21 mouse cellular contexts compared by ENCODE assay signal in the genomic region with DNA sequence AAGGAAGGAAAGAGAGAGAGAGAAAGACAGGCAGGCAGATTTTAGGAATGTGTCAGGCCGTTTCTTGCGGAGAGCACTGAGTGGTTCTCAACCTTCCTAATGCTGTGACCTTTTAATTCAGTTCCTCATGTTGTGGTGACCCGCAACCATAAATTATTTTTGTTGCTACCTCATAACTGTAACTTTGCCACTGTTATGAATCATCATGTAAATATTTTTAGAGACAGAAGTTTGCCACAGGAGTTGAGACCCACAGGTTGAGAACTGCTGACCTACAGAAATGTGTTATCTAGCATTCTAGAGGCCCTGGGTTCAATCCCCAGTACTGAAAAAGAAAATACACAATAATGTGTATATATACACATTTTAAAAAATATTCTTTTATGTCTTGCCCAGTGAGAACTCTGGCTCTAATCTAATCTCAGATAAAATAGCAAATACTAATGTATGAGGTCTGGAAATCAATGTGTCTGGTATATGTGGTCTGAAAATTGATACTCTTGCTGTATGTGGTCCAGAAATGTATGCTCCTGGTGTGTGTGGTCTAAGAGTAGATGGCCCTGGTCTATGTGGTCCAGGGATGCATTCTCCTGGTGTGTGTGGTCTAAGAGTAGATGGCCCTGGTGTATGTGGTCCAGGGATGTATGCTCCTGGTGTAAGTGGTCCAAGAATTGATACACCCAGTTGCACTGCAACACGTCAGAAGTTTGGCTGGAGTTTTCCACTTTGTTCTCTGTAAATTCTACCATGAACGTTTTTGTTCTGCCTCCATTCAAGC. TPM values are rescaled to one million over a fixed set of nuclear protein-coding genes. Genes with fewer than 3 reads are reported as not detected.
"Had no signal": no experiment of that assay in that cellular context is flagged by ENCODE, and none has a peak within 500 bp of the region (broad histone marks: within the 10 kb centered on the region; RNA-seq: fewer than 3 reads in every experiment).

No protein-coding gene starts in this region.

- ATAC-seq: lung, postnatal 0 days; midbrain, embryonic 13.5 days; midbrain, embryonic 16.5 days had no signal

- H3K4me1 ChIP-seq: lung, embryonic 15.5 days; neural tube, embryonic 13.5 days; neural tube, embryonic 15.5 days had no signal

- H3K9me3 ChIP-seq: lung, embryonic 15.5 days; megakaryocyte, embryonic 14.5 days; midbrain, embryonic 13.5 days; neural tube, embryonic 13.5 days; neural tube, embryonic 15.5 days had no signal

- H3K27me3 ChIP-seq: lung, embryonic 15.5 days; megakaryocyte, embryonic 14.5 days; midbrain, embryonic 13.5 days; neural tube, embryonic 13.5 days; neural tube, embryonic 15.5 days had no signal

- H3K4me3 ChIP-seq: lung, embryonic 15.5 days; megakaryocyte, embryonic 14.5 days; midbrain, embryonic 13.5 days; myocyte; neural tube, embryonic 13.5 days; neural tube, embryonic 15.5 days had no signal

- H3K4me2 ChIP-seq: lung, embryonic 15.5 days; midbrain, embryonic 11.5 days; midbrain, embryonic 13.5 days; neural tube, embryonic 13.5 days; neural tube, embryonic 15.5 days had no signal

- H3K36me3 ChIP-seq: lung, embryonic 15.5 days; midbrain, embryonic 13.5 days; neural tube, embryonic 13.5 days; neural tube, embryonic 15.5 days had no signal

- DNase-seq: lung, adult 2 months; lung, postnatal 14 days; lung, postnatal 36 days; retina, postnatal 1 day; right cerebral cortex, adult 18-20 months; right cerebral cortex, postnatal 25 days; right cerebral cortex, postnatal 4 days; spleen, adult 18-20 months; thymus, adult 18-20 months; thymus, postnatal 14 days; thymus, postnatal 4 days had no signal

- H3K27ac ChIP-seq: lung, embryonic 15.5 days; macrophage; midbrain, embryonic 13.5 days; neural tube, embryonic 13.5 days; neural tube, embryonic 15.5 days had no signal

- H3K9ac ChIP-seq: lung, embryonic 15.5 days; midbrain, embryonic 13.5 days; neural tube, embryonic 13.5 days; neural tube, embryonic 15.5 days had no signal

RNA-seq across cellular contexts. Expression of gene Slc35d3, which starts 20.0 kb away (rescaled TPM):
- polyA plus RNA-seq: myocyte had no signal
